Mouse (Mus musculus) forebrain, embryonic 16.5 days (tissue): ENCODE measurements around the gene Phykpl. TPM values are rescaled to one million over a fixed set of nuclear protein-coding genes. Genes with fewer than 3 reads are reported as not detected.
A peak's percentile ranks its signal among the peaks of the same experiment; 100 is the strongest.

Experiments
- ATAC-seq: fragments of 200-750 bp; cut with Nextera tagmentation; 2 replicates; pipeline ENCODE4 v1.8.0; 2017; ENCODE audit warnings: mild to moderate bottlenecking, moderate library complexity
- H3K27ac ChIP-seq: fragments of 300-500 bp; sonication (generic); 2 replicates; pipeline ENCODE4 v1.5.1; 2014; ENCODE audit warnings: low read length, control low read depth
- H3K27me3 ChIP-seq: fragments of 300-500 bp; sonication (generic); replicated peaks from 2 replicates; pipeline ENCODE4 v1.6.1; 2014; ENCODE audit warnings: low read length; ENCODE audit not compliant: control insufficient read depth, insufficient read depth
- H3K36me3 ChIP-seq: fragments of 300-500 bp; sonication (generic); 2 replicates; pipeline ENCODE4 v1.6.1; 2014; ENCODE audit not compliant: control insufficient read depth, insufficient read depth
- H3K4me1 ChIP-seq: fragments of 300-500 bp; sonication (generic); replicated peaks from 2 replicates; pipeline ENCODE4 v1.6.1; 2014; ENCODE audit warnings: low read length; ENCODE audit not compliant: control insufficient read depth, insufficient read depth
- H3K4me2 ChIP-seq: fragments of 300-500 bp; sonication (generic); 2 replicates; pipeline ENCODE4 v1.6.1; 2014; ENCODE audit warnings: mild to moderate bottlenecking, low read length, control low read depth
- H3K4me3 ChIP-seq: fragments of 300-500 bp; sonication (generic); replicated peaks from 2 replicates; pipeline ENCODE4 v1.5.1; 2014; ENCODE audit warnings: mild to moderate bottlenecking, low read length, control low read depth
- H3K9ac ChIP-seq: fragments of 300-500 bp; sonication (generic); replicated peaks from 2 replicates; pipeline ENCODE4 v1.6.1; 2014; ENCODE audit warnings: low read depth, low read length, control low read depth
- H3K9me3 ChIP-seq: fragments of 300-500 bp; sonication (generic); 2 replicates; pipeline ENCODE4 v1.6.1; 2016; ENCODE audit warnings: low read length; ENCODE audit not compliant: control insufficient read depth
- whole genome bisulfite sequencing: fragments of 180-500 bp; shearing (Covaris S2); extraction: QIAGEN DNeasy Blood & Tissue Kit; methylation state at CpG from one replicate; pipeline ENCODE4 v1.1.7; 2014; 5-methylcytosine and 5-hydroxymethylcytosine counted together
- polyA plus RNA-seq: library from polyadenylated mRNA; unstranded; fragments of >200 nt; fragmentation: Nextera tagmentation; extraction: Ambion mirVana; gene quantifications from 2 replicates; pipeline ENCODE4 v1.2.1, GENCODE M21; 2015

The Phykpl gene
- polyA plus RNA-seq, 1 experiment from 2014 or later = 11.8 TPM

- H3K4me2 ChIP-seq = no peak overlapping the region
- peaks cover 14% of the 10 kb centered on the region for H3K4me1 ChIP-seq
- no peaks in the 10 kb centered on the region for H3K27me3 ChIP-seq
- no peak overlapping the region for H3K27ac ChIP-seq
- 24% methylated on average over 8 of the region's 8 CpGs for WGBS
- ATAC-seq = no peak
- H3K9me3 ChIP-seq = no peaks in the 10 kb centered on the region
- H3K9ac ChIP-seq = no peak overlapping the region
- peaks cover 7% of the 10 kb centered on the region; the same call in 1 of the 2 replicates for H3K36me3 ChIP-seq
- H3K4me3 ChIP-seq = no peak overlapping the region
Observed at GRCm38 (mm10) chr11:51582713-51583112, 1.8 kb upstream of the Phykpl start.

GRCm38 (mm10) chr11:51584057-51584430 lies 513 bp upstream of the Phykpl start:
- peaks cover 11% of the 10 kb centered on the region; the same call in 1 of the 2 replicates for H3K36me3 ChIP-seq
- H3K4me1 ChIP-seq = peaks cover 14% of the 10 kb centered on the region
- WGBS = 6% methylated on average over 9 of the region's 9 CpGs
- H3K4me2 ChIP-seq = peak overlapping the region; percentile 88
- peak overlapping the region; percentile 70 for H3K4me3 ChIP-seq
- H3K9me3 ChIP-seq = no peaks in the 10 kb centered on the region
- peak; percentile 26 for ATAC-seq
- H3K27me3 ChIP-seq = no peaks in the 10 kb centered on the region
- peak overlapping the region; percentile 80 for H3K9ac ChIP-seq
- peak overlapping the region; percentile 96 for H3K27ac ChIP-seq

- Histone ChIP-seq H3K4me3 (peak overlapping the region; percentile 70; the same call in 1 of the 2 replicates), H3K9ac (peak overlapping the region; percentile 80), H3K27ac (peak overlapping the region; percentile 96; the same call in 1 of the 2 replicates), H3K9me3 (no peaks in the 10 kb centered on the region), H3K4me1 (peaks cover 14% of the 10 kb centered on the region), H3K27me3 (no peaks in the 10 kb centered on the region), H3K36me3 (peaks cover 11% of the 10 kb centered on the region; the same call in 1 of the 2 replicates), H3K4me2 (peak overlapping the region; percentile 88)
- ATAC-seq = no peak
- WGBS = 62% methylated on average over 8 of the region's 8 CpGs
Observed at GRCm38 (mm10) chr11:51585608-51586252, 1.2 kb downstream of the Phykpl start.

- H3K9me3 ChIP-seq = no peaks in the 10 kb centered on the region
- H3K4me1 ChIP-seq = peaks cover 14% of the 10 kb centered on the region
- H3K27ac ChIP-seq = no peak overlapping the region
- 87% methylated on average over 13 of the region's 13 CpGs for WGBS
- H3K9ac ChIP-seq = no peak overlapping the region
- H3K4me2 ChIP-seq = no peak overlapping the region
- no peak for ATAC-seq
- H3K27me3 ChIP-seq = no peaks in the 10 kb centered on the region
- no peak overlapping the region for H3K4me3 ChIP-seq
- peaks cover 13% of the 10 kb centered on the region for H3K36me3 ChIP-seq
Observed at GRCm38 (mm10) chr11:51586411-51586810, 1.9 kb downstream of the Phykpl start.

- Histone ChIP-seq H3K4me3 (no peak overlapping the region), H3K4me2 (no peak overlapping the region), H3K4me1 (peaks cover 14% of the 10 kb centered on the region), H3K9me3 (no peaks in the 10 kb centered on the region), H3K27me3 (no peaks in the 10 kb centered on the region), H3K36me3 (peaks cover 20% of the 10 kb centered on the region), H3K9ac (no peak overlapping the region), H3K27ac (no peak overlapping the region)
- WGBS = 84% methylated on average over 1 of the region's 1 CpGs
- ATAC-seq = no peak
Observed at GRCm38 (mm10) chr11:51587059-51587458, 2.5 kb downstream of the Phykpl start.

- Histone ChIP-seq H3K4me3 (no peak overlapping the region), H3K4me1 (peaks cover 14% of the 10 kb centered on the region), H3K27me3 (no peaks in the 10 kb centered on the region), H3K9ac (no peak overlapping the region), H3K36me3 (peaks cover 30% of the 10 kb centered on the region), H3K27ac (no peak overlapping the region), H3K9me3 (no peaks in the 10 kb centered on the region), H3K4me2 (no peak overlapping the region)
- no peak for ATAC-seq
- WGBS = 96% methylated on average over 3 of the region's 3 CpGs
Observed at GRCm38 (mm10) chr11:51588833-51589232, 4.3 kb downstream of the Phykpl start.

GRCm38 (mm10) chr11:51590002-51590401 lies 5.4 kb downstream of the Phykpl start:
- Histone ChIP-seq H3K9me3 (no peaks in the 10 kb centered on the region), H3K27ac (no peak overlapping the region), H3K9ac (no peak overlapping the region), H3K4me3 (no peak overlapping the region), H3K4me2 (no peak overlapping the region), H3K4me1 (peaks cover 9% of the 10 kb centered on the region), H3K36me3 (peaks cover 39% of the 10 kb centered on the region), H3K27me3 (no peaks in the 10 kb centered on the region)
- ATAC-seq = no peak

- 79% methylated on average over 7 of the region's 7 CpGs for WGBS
- Histone ChIP-seq H3K4me3 (no peak overlapping the region), H3K27ac (no peak overlapping the region), H3K4me1 (no peaks in the 10 kb centered on the region), H3K27me3 (no peaks in the 10 kb centered on the region), H3K36me3 (peaks cover 50% of the 10 kb centered on the region), H3K9me3 (no peaks in the 10 kb centered on the region), H3K9ac (no peak overlapping the region), H3K4me2 (no peak overlapping the region)
- no peak for ATAC-seq
Observed at GRCm38 (mm10) chr11:51591168-51591567, 6.6 kb downstream of the Phykpl start.

- H3K9me3 ChIP-seq = no peaks in the 10 kb centered on the region
- 87% methylated on average over 7 of the region's 7 CpGs for WGBS
- H3K9ac ChIP-seq = no peak overlapping the region
- no peak for ATAC-seq
- H3K27ac ChIP-seq = no peak overlapping the region
- H3K27me3 ChIP-seq = no peaks in the 10 kb centered on the region
- H3K4me3 ChIP-seq = no peak overlapping the region
- H3K4me1 ChIP-seq = no peaks in the 10 kb centered on the region
- no peak overlapping the region for H3K4me2 ChIP-seq
- H3K36me3 ChIP-seq = peaks cover 56% of the 10 kb centered on the region
Observed at GRCm38 (mm10) chr11:51591915-51592314, 7.4 kb downstream of the Phykpl start.

- Histone ChIP-seq H3K36me3 (peaks cover 55% of the 10 kb centered on the region), H3K4me1 (no peaks in the 10 kb centered on the region), H3K9ac (no peak overlapping the region), H3K27me3 (no peaks in the 10 kb centered on the region), H3K4me3 (no peak overlapping the region), H3K4me2 (no peak overlapping the region), H3K27ac (no peak overlapping the region), H3K9me3 (no peaks in the 10 kb centered on the region)
- ATAC-seq = no peak
- WGBS = 95% methylated on average over 4 of the region's 4 CpGs
Observed at GRCm38 (mm10) chr11:51593368-51593767, 8.8 kb downstream of the Phykpl start.
